Mouse (Mus musculus): ENCODE measurements around the gene Bloc1s1. TPM values are rescaled to one million over a fixed set of nuclear protein-coding genes. Genes with fewer than 3 reads are reported as not detected.

Gene Bloc1s1
- polyA plus RNA-seq, 2 experiments from 2014 or later = 227 to 233 TPM

DNA sequence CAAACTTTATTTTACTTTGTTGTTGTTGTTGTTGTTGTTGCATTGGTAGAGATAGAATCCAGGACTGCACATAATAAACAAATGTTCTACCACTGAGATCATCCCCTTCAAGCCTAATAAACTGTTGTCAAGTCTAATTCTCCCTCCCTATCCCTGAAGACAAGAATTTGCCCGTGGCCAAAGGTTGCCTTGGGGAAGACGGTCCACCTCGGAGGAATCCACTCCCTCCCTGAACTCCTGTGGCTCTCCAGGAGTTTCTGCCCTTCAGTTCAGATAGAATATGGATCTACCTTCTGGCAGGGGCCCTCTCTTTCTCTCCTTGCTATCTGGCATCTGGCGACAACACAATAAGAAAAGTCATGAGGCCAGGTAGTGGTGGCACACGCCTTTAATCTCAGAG lies 19.0 kb downstream of the Bloc1s1 start:
- ATAC-seq = no peak

- peak; percentile 63 for ATAC-seq
These were observed 21.3 kb downstream of the Bloc1s1 start for GRCm38 (mm10) chr10:128902409-128902988.

GRCm38 (mm10) chr10:128901409-128901808 lies 22.4 kb downstream of the Bloc1s1 start:
- no peak for ATAC-seq

DNA sequence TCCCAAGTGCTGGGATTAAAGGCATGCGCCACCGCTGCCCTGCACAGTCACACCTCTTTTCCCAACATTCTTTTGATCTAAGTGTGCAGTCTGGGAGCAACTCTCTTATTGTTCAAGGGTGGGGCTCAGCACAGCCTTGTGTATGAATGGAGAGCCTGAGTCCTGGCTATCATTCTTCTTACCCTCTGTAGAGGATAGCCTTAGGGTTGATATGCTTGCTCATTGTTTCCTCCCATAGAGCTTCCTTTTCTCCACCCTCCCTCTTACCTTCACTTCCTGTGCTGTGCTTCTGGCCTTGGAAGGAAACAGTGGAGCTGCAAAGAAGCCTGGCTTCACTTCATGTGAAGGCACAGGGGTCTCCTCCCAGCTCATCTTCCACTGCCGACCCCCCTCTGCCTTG lies 23.1 kb downstream of the Bloc1s1 start, which contains the start of gene Cd63:
TSS of gene Cd63 (plus strand) at position 292 of the 400 bp plus-strand sequence.
- peak; percentile 29 for ATAC-seq

DNA sequence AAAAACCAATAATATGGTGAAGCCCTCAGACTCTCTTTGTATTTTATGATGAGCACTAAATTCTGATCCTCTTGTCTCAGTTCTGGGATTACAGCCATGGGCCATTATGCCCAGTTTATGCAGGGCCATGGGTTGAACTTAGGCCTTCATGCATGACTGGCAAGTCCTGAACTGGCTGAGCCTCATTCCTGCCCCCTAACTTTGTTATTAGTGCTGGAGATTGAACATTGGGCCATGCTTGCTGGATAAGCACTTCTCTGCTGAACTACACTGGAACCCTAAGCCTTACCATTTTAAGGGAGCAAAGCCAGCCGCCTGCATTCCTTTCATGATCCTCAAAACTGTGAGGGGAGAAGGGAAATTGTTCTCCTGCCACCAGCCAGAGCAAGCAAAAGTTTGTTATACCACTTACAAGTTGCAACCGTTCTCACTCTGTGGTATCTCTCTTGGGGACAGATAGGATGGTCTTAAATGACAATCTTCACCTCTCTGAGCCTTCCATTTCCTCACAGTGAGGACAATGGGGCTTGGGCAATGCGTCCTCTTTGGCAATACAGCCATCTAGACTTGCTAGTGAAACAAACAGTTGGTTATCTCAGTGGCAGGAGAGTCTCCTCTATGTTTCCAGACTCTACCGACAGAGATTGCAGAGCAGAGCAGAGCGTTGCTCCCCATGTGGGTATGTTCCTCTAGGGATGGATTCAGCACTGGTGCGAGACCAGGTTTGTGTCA lies 23.9 kb downstream of the Bloc1s1 start:
- no peak for ATAC-seq

DNA sequence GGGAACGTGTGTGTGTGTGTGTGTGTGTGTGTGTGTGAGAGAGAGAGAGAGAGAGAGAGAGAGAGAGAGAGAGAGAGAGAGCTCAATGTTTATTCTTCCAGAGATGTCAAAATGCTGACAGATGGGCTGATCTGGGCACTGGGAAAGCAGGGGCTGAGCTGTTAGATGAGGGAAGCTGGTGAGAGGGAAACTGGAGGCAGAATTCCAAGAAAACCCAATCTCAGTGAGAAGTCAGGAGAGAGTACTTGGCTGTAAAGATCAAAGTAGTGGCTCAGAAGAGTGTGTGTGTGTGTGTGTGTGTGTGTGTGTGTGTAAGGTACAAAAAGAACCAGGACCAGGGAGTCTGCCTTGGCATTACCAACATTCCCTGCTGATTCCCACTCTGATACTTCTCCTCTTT lies 26.3 kb downstream of the Bloc1s1 start:
- no peak for ATAC-seq

GRCm38 (mm10) chr10:128896807-128897206 lies 27.0 kb downstream of the Bloc1s1 start:
- no peak for ATAC-seq

- no peak for ATAC-seq
These were observed 27.7 kb downstream of the Bloc1s1 start for GRCm38 (mm10) chr10:128895952-128896693.

- ATAC-seq = peak; percentile 66
These were observed 28.4 kb downstream of the Bloc1s1 start for GRCm38 (mm10) chr10:128895437-128895836.

DNA sequence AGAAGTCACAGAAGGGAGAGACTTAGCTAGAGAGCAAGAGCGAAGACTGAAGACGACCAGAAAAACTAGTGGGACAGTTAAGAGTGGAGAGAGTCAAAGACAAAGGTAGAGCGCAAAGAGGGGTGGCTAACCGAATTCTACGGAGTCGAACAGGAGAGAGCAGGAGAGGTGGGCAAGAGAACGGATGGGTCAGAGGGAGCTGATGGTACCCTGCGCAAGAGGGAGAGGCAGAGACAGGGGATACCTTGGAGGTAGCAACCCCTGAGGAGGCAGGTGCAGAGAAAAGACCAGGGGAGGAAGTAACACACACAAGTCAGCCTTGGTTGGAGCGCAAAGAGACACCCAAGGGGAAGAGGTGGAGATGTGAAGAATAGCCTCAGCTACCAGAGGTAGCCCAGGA lies 31.6 kb downstream of the Bloc1s1 start:
- ATAC-seq = peak; percentile 26

DNA sequence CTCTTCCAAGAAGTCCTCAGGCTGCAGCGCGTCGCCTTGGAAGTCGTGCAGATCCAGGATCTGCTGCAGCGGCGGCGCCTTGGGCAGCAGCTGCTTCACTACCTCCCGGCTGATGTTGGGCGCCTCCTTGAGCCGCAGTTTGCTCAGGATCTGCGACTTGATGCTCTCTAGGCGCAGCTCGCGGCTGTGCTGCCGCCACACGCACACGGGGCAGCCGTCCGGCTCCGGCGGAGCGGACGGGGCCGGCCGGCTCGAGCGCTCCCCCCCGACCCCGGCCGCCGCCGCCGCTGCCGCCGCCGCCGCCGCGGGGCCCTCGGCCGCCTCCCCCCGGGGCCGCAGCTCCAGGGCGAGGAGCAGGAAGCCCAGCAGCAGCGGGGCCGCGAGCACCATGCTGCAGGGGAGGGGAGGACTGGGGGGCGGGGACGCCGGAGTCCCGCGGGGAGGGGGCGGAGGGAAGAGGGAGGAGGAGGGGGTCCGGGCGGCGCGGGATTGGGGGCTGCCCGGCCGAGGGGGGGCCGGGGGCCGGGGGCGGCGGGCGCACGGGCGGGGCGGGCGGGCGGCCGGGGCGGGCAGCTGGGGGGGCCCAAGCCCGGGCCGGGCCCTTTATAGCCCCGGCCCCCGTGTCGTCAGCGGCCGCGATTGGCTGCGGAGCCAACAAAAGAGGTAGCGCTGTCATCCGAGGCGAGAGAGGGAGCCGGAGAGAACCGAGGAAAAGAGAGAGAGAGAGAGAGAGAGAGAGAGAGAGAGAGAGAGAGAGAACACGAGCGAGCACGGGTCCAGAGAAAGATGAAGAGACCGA lies 32.3 kb downstream of the Bloc1s1 start, which contains the start of gene Gdf11:
TSS of gene Gdf11 (minus strand) at position 423 of the 799 bp plus-strand sequence.
- peak; percentile 55 for ATAC-seq

- ATAC-seq = peak; percentile 16
These were observed 33.2 kb downstream of the Bloc1s1 start for GRCm38 (mm10) chr10:128890383-128891295.

GRCm38 (mm10) chr10:128889846-128890245 lies 34.0 kb downstream of the Bloc1s1 start:
- no peak for ATAC-seq

GRCm38 (mm10) chr10:128888941-128889827 lies 34.7 kb downstream of the Bloc1s1 start:
- ATAC-seq = no peak

- no peak for ATAC-seq
These were observed 41.8 kb downstream of the Bloc1s1 start for GRCm38 (mm10) chr10:128882067-128882466.

- ATAC-seq = no peak
These were observed 45.0 kb downstream of the Bloc1s1 start for GRCm38 (mm10) chr10:128878811-128879210.

DNA sequence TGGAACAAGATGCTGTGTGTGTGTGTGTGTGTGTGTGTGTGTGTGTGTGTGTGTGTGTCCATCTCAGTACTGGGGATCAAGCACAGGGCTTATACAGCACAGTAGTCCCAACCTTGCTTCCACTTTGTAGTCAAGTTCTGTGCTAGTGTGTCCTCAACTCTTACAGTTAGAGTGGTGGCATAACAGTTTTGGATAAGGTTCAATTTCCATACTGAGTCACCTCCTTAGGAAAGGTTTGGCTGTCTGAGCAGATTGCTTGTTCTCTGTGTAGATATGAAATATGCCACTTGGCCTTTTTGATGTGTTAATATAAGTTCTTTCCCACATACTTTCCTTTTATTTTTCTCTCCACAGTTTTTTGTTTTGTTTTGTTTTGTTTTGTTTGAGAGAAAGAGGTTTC lies 45.5 kb downstream of the Bloc1s1 start:
- ATAC-seq = no peak

DNA sequence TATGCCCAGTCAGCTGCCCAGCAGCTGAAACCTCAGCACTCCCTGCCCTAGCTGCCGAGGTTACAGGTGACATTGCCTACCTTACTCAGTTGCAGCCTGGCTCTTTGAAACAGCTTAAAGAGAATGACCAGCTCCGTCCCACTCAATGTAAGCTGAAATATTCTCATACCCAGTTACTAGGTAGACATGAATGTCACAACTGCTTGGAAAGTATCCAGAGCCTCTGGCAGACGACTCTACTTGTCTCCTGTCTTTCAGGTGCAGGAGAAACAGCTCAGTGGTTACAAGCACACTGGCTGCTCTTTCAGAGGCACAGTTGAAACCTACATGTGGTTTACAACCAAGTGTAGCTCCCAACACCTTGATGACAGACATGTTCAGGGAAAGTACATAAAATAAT lies 53.5 kb downstream of the Bloc1s1 start:
- ATAC-seq = no peak

Measured in CD4-positive, CD25-positive, alpha-beta regulatory T cell, adult 4 months (primary cell).